Mouse (Mus musculus): Measurements from ENCODE around the gene Agbl3.

Gene Agbl3

GRCm38 (mm10) chr6:34780231-34780942, at the start of gene Agbl3:
Gene Agbl3, plus strand, starts transcription at chr6:34780432.
- peak; percentile 94 for DNase-seq (ENCODE audit: extremely low spot score)

GRCm38 (mm10) chr6:34731007-34731406, 49.2 kb upstream of the Agbl3 start:
- no peak for DNase-seq (ENCODE audit: extremely low spot score)

GRCm38 (mm10) chr6:34731529-34731928, 48.7 kb upstream of the Agbl3 start:
- DNase-seq (ENCODE audit: extremely low spot score): no peak

- no peak for DNase-seq (ENCODE audit: extremely low spot score)
These were observed 45.1 kb upstream of the Agbl3 start for GRCm38 (mm10) chr6:34734940-34735695.

GRCm38 (mm10) chr6:34736934-34737333, 43.3 kb upstream of the Agbl3 start:
- DNase-seq (ENCODE audit: extremely low spot score): no peak

GRCm38 (mm10) chr6:34743946-34744345, 36.3 kb upstream of the Agbl3 start:
- no peak for DNase-seq (ENCODE audit: extremely low spot score)

GRCm38 (mm10) chr6:34747846-34748245, 32.4 kb upstream of the Agbl3 start:
- DNase-seq (ENCODE audit: extremely low spot score): no peak

GRCm38 (mm10) chr6:34748566-34748965, 31.7 kb upstream of the Agbl3 start:
- no peak for DNase-seq (ENCODE audit: extremely low spot score)

- no peak for DNase-seq (ENCODE audit: extremely low spot score)
These were observed 30.7 kb upstream of the Agbl3 start for GRCm38 (mm10) chr6:34749526-34749925.

GRCm38 (mm10) chr6:34750487-34751120, 29.6 kb upstream of the Agbl3 start:
- no peak for DNase-seq (ENCODE audit: extremely low spot score)

- no peak for DNase-seq (ENCODE audit: extremely low spot score)
These were observed 28.6 kb upstream of the Agbl3 start for GRCm38 (mm10) chr6:34751625-34752024.

GRCm38 (mm10) chr6:34754448-34754847, 25.8 kb upstream of the Agbl3 start:
- DNase-seq (ENCODE audit: extremely low spot score): peak; percentile 58

GRCm38 (mm10) chr6:34758340-34758739, 21.9 kb upstream of the Agbl3 start:
- DNase-seq (ENCODE audit: extremely low spot score): no peak

GRCm38 (mm10) chr6:34760023-34760422, 20.2 kb upstream of the Agbl3 start:
- DNase-seq (ENCODE audit: extremely low spot score): peak; percentile 36

- no peak for DNase-seq (ENCODE audit: extremely low spot score)
These were observed 14.5 kb upstream of the Agbl3 start for GRCm38 (mm10) chr6:34765721-34766120.

- DNase-seq (ENCODE audit: extremely low spot score): no peak
These were observed 10.2 kb upstream of the Agbl3 start for GRCm38 (mm10) chr6:34769984-34770383.

- DNase-seq (ENCODE audit: extremely low spot score): no peak
These were observed 9.7 kb upstream of the Agbl3 start for GRCm38 (mm10) chr6:34770491-34770890.

- DNase-seq (ENCODE audit: extremely low spot score): no peak
These were observed 3.8 kb upstream of the Agbl3 start for GRCm38 (mm10) chr6:34776396-34776795.

- no peak for DNase-seq (ENCODE audit: extremely low spot score)
These were observed 3.1 kb upstream of the Agbl3 start for GRCm38 (mm10) chr6:34777094-34777493.

GRCm38 (mm10) chr6:34777981-34778668, 2.1 kb upstream of the Agbl3 start:
- no peak for DNase-seq (ENCODE audit: extremely low spot score)

GRCm38 (mm10) chr6:34780943-34781289, 684 bp downstream of the Agbl3 start:
- no peak for DNase-seq (ENCODE audit: extremely low spot score)

- DNase-seq (ENCODE audit: extremely low spot score): no peak
These were observed 2.3 kb downstream of the Agbl3 start for GRCm38 (mm10) chr6:34782493-34782892.

Measured in embryo, embryonic 9.5 days (tissue).